Mouse (Mus musculus) forebrain, embryonic 12.5 days (tissue): Measurements from ENCODE around the gene Cdh26. TPM values are rescaled to one million over a fixed set of nuclear protein-coding genes. Genes with fewer than 3 reads are reported as not detected.
A peak's percentile ranks its signal among the peaks of the same experiment; 100 is the strongest.

Source experiments
- ATAC-seq: fragments of 200-750 bp; cut with Nextera tagmentation; 2 replicates; pipeline ENCODE4 v1.8.0; 2017; ENCODE audit warnings: moderate TSS enrichment; ENCODE audit not compliant: low FRiP score
- H3K27ac ChIP-seq: fragments of 300-500 bp; sonication (generic); 2 replicates; pipeline ENCODE4 v1.5.1; 2016; ENCODE audit warnings: mild to moderate bottlenecking
- H3K27me3 ChIP-seq: fragments of 300-500 bp; sonication (generic); 2 replicates; pipeline ENCODE4 v1.6.1; 2016; ENCODE audit warnings: mild to moderate bottlenecking
- H3K36me3 ChIP-seq: fragments of 300-500 bp; sonication (generic); replicated peaks from 2 replicates; pipeline ENCODE4 v1.6.1; 2016; ENCODE audit warnings: mild to moderate bottlenecking
- H3K4me1 ChIP-seq: fragments of 300-500 bp; sonication (generic); 2 replicates; pipeline ENCODE4 v1.6.1; 2016
- H3K4me2 ChIP-seq: fragments of 300-500 bp; sonication (generic); 2 replicates; pipeline ENCODE4 v1.6.1; 2016; ENCODE audit warnings: mild to moderate bottlenecking, moderate library complexity
- H3K4me3 ChIP-seq: fragments of 300-500 bp; sonication (generic); replicated peaks from 2 replicates; pipeline ENCODE4 v1.5.1; 2016; ENCODE audit warnings: mild to moderate bottlenecking
- H3K9ac ChIP-seq: fragments of 300-500 bp; sonication (generic); 2 replicates; pipeline ENCODE4 v1.6.1; 2016; ENCODE audit warnings: mild to moderate bottlenecking
- H3K9me3 ChIP-seq: fragments of 300-500 bp; sonication (generic); 2 replicates; pipeline ENCODE4 v1.6.1; 2016
- WGBS: fragments of 180-500 bp; shearing (Covaris S2); methylation state at CpG from one replicate; pipeline ENCODE4 v1.1.7; 2016; 5-methylcytosine and 5-hydroxymethylcytosine counted together
- polyA plus RNA-seq: library from polyadenylated mRNA; unstranded; fragments of >200 nt; fragmentation: Nextera tagmentation; extraction: Ambion mirVana; gene quantifications from 2 replicates; pipeline ENCODE4 v1.2.1, GENCODE M21; 2016

Gene Cdh26
- polyA plus RNA-seq, 1 experiment from 2014 or later = 0.40 TPM

DNA sequence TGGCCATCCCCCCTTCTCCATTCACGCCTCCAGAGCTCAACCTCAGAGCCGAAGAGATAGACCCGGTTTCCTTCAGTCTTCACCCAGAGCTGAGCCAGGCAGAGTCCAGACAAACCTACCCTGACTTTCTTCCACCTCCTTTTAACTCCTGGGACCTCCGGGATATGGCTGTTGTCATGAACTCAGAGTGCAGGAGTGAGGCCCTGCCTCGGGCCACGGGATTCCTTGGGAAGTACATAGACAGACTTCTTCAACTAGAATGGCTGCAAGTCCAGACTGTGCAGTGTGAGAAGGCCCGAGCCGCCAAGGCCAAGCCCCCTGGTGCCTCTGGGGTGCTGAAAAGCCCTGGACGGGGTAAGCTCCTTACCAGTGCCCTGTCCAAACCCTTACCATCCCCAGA is 9.8 kb upstream of the Cdh26 start:
- Histone ChIP-seq H3K4me1 (no peaks in the 10 kb centered on the region; the same call in 1 of the 2 replicates), H3K4me2 (no peak overlapping the region), H3K27ac (no peak overlapping the region), H3K27me3 (no peaks in the 10 kb centered on the region), H3K9me3 (no peaks in the 10 kb centered on the region), H3K36me3 (no peaks in the 10 kb centered on the region), H3K9ac (no peak overlapping the region), H3K4me3 (no peak overlapping the region)
- no peak for ATAC-seq
- WGBS = 82% methylated on average over 9 of the region's 9 CpGs

DNA sequence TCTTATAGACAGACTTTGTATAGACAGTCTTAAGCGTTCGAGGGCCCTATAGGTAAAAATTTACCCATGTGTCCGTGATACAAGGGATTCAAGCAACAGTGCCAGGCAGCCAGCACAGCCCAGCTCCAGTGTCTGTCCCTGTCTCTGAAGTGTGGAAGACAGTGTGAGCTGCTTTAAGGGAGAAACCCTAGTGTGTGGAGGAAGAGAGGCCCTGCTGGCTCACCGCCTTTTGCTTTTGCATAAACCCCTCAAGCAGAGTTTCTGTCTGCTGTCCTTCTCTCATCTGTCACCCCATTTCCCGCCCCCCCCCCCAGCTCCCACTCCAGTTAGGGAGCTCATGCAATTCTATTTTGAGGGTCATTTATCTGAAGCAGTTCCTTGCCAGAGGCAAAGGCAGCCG is 8.7 kb upstream of the Cdh26 start:
- Histone ChIP-seq H3K4me1 (no peaks in the 10 kb centered on the region; the same call in 1 of the 2 replicates), H3K4me2 (no peak overlapping the region), H3K36me3 (no peaks in the 10 kb centered on the region), H3K27me3 (0 out of 2 replicates have a peak, but pooled peaks cover 3% of the 10 kb centered on the region), H3K9ac (no peak overlapping the region), H3K27ac (no peak overlapping the region; the same call in 1 of the 2 replicates), H3K4me3 (no peak overlapping the region), H3K9me3 (no peaks in the 10 kb centered on the region)
- WGBS = 52% methylated on average over 6 of the region's 6 CpGs
- no peak for ATAC-seq

DNA sequence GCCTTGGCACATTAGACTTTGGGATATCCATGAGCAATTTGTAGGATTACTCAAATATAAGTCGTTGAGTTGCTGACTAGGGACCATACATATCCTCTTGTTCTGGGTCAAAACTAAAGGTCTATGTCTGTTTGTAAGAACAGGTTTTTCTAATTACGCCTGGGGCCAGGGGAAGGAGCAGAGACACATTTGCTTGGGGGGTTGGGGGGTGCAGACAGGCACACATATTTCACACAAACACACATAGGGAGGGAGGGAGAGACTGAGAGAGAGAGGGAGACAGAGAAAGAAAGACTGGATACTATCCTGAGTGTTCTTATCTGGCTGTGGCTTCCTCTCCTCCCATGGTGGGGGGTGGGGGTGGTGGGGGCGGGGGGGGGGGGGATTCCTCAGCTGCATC is 8.1 kb upstream of the Cdh26 start:
- Histone ChIP-seq H3K4me2 (no peak overlapping the region), H3K36me3 (no peaks in the 10 kb centered on the region), H3K27ac (peak overlapping the region; percentile 13; the same call in 1 of the 2 replicates), H3K9me3 (no peaks in the 10 kb centered on the region), H3K9ac (no peak overlapping the region), H3K4me3 (no peak overlapping the region), H3K27me3 (0 out of 2 replicates have a peak, but pooled peaks cover 3% of the 10 kb centered on the region), H3K4me1 (no peaks in the 10 kb centered on the region; the same call in 1 of the 2 replicates)
- ATAC-seq = no peak
- WGBS = 73% methylated on average over 2 of the region's 3 CpGs

DNA sequence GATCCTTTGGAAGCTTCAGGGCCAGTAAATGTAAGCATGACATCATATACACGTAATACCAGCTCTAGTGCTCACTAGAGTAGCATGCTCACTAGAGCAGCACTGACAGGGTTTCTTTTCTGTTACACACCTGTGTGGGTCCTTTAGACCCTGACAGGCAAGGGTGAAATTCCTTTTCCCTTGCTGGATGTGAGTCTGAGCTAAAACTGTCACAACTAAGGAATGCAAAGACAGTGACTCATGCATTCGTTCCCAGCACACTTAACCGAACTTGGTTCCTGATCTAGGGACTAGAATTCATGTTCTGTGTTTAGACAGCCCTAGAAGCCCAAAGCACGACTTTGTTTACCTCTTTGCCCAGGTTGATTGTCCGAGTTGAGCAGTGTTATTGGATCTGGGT is 7.1 kb upstream of the Cdh26 start:
- Histone ChIP-seq H3K27ac (no peak overlapping the region), H3K36me3 (no peaks in the 10 kb centered on the region), H3K4me2 (no peak overlapping the region), H3K9me3 (no peaks in the 10 kb centered on the region), H3K27me3 (0 out of 2 replicates have a peak, but pooled peaks cover 3% of the 10 kb centered on the region), H3K4me3 (no peak overlapping the region), H3K9ac (no peak overlapping the region), H3K4me1 (no peaks in the 10 kb centered on the region; the same call in 1 of the 2 replicates)
- WGBS = 76% methylated on average over 5 of the region's 5 CpGs
- ATAC-seq = no peak

DNA sequence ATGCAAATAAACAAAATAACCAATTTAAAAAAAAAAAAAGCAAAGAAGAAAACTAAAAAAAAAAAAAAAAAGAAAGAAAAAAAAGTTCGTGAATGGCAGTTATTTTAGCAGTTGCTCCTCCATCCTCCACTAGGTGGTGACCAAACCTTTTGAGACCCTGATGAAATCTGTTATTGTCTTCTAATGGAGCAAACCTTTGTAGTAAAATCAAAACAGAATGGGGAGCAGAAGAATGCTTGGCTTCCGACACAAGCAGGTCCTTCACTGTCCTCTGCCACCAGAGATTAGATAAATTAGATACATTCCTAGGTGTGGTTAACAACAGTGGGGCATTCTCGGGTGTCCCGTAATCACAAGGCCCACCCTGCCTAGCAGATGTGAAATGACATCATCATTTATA is 4.1 kb upstream of the Cdh26 start:
- ATAC-seq = no peak
- H3K9me3 ChIP-seq = no peaks in the 10 kb centered on the region
- H3K4me3 ChIP-seq = no peak overlapping the region
- H3K9ac ChIP-seq = no peak overlapping the region
- no peak overlapping the region for H3K4me2 ChIP-seq
- H3K27ac ChIP-seq = no peak overlapping the region
- H3K36me3 ChIP-seq = no peaks in the 10 kb centered on the region
- 0 out of 2 replicates have a peak, but pooled peaks cover 3% of the 10 kb centered on the region for H3K27me3 ChIP-seq
- H3K4me1 ChIP-seq = no peaks in the 10 kb centered on the region; the same call in 1 of the 2 replicates
- WGBS = 51% methylated on average over 4 of the region's 4 CpGs

DNA sequence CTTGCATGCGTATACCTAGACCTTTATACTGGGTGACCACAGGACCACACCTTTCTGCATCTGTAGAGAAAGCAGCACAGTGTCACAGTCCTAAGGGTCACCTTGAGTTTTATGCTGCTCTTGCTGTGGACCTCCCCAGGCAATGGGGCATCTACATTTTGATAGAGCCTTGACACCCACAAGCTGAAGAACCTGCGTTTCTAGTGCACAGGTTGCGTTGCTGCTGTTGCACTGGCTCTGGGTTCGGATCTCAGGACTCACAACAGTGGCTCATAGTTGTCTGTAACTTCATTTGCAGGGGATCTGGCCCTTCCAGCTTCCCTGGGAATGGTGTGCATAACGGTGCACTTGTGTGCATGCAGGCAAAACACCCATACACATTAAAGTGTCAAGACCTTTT is 3.1 kb upstream of the Cdh26 start:
- ATAC-seq = no peak
- H3K36me3 ChIP-seq = no peaks in the 10 kb centered on the region
- WGBS = 81% methylated on average over 5 of the region's 5 CpGs
- no peak overlapping the region for H3K4me2 ChIP-seq
- H3K4me1 ChIP-seq = no peaks in the 10 kb centered on the region; the same call in 1 of the 2 replicates
- no peaks in the 10 kb centered on the region for H3K9me3 ChIP-seq
- H3K9ac ChIP-seq = no peak overlapping the region
- no peak overlapping the region for H3K4me3 ChIP-seq
- 0 out of 2 replicates have a peak, but pooled peaks cover 3% of the 10 kb centered on the region for H3K27me3 ChIP-seq
- H3K27ac ChIP-seq = no peak overlapping the region

DNA sequence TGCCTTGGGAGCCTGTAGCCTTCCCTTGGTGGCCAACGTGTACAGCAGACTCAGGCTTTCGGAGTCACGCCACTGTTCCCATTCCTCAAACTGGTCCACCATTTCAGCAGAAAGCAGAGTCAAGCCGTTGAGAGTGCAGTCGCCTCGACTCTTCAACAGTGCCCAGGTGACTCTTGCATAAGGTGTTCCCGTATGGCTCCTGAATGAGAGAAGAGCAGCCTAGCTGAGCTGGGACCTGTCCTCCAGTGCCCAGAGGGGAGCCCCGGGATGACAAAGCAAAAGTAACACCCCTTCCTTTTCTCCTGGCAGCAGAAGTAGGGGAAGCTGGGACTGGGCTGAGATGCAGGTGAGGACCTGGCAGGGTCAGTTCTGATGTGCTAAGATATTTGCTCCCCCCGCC is 2.1 kb upstream of the Cdh26 start:
- H3K4me1 ChIP-seq = no peaks in the 10 kb centered on the region
- no peak overlapping the region for H3K27ac ChIP-seq
- no peaks in the 10 kb centered on the region for H3K9me3 ChIP-seq
- 86% methylated on average over 9 of the region's 9 CpGs for WGBS
- H3K27me3 ChIP-seq = 0 out of 2 replicates have a peak, but pooled peaks cover 3% of the 10 kb centered on the region
- ATAC-seq = no peak
- H3K4me2 ChIP-seq = no peak overlapping the region
- H3K4me3 ChIP-seq = no peak overlapping the region
- H3K9ac ChIP-seq = no peak overlapping the region
- no peaks in the 10 kb centered on the region for H3K36me3 ChIP-seq

DNA sequence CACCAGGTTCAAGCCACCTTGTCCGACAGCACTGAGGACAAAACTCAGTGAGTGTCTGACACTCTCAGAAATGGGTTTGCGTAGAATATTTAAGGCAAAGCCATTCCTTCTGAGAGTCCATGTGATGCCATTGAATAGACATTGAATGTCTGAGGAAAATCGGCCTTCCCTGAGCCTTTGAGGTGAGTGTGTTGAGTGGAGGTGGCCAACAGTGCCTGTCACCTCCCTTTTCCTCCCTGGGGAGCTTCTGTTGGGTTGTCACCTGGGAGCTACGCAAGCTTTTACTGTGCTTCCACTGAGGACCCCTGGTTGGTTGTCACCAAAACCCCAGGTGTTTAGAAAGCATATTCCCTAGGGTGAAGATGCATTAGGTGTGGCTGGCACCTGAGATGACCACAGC is 1.7 kb upstream of the Cdh26 start:
- H3K4me1 ChIP-seq = no peaks in the 10 kb centered on the region
- no peaks in the 10 kb centered on the region for H3K36me3 ChIP-seq
- ATAC-seq = no peak
- H3K4me2 ChIP-seq = no peak overlapping the region
- 85% methylated on average over 4 of the region's 4 CpGs for WGBS
- no peak overlapping the region for H3K4me3 ChIP-seq
- H3K27ac ChIP-seq = no peak overlapping the region
- H3K9me3 ChIP-seq = no peaks in the 10 kb centered on the region
- 0 out of 2 replicates have a peak, but pooled peaks cover 3% of the 10 kb centered on the region for H3K27me3 ChIP-seq
- no peak overlapping the region for H3K9ac ChIP-seq

DNA sequence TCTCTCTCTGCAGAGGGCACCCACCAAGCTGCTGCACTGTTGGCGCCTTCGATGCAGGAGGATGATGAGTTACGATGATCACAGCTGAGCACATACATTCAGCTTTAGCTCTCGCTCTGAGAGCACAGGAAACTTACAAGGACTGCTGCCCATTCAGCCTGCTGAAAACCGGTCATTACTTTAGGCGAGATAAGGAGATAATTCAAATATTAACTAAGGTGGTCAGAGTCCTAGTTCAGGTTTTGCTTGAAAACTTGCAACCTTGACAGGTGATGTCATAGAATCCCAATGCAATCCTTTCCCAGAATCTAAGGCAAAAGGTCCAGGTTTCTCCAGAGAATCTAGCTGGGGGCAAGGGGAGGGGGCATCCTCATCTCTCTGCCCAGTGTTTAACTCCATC is 905 bp upstream of the Cdh26 start:
- H3K27ac ChIP-seq = no peak overlapping the region
- H3K4me3 ChIP-seq = no peak overlapping the region
- 0 out of 2 replicates have a peak, but pooled peaks cover 3% of the 10 kb centered on the region for H3K27me3 ChIP-seq
- ATAC-seq = no peak
- H3K36me3 ChIP-seq = no peaks in the 10 kb centered on the region
- no peak overlapping the region for H3K4me2 ChIP-seq
- WGBS = 88% methylated on average over 6 of the region's 6 CpGs
- no peaks in the 10 kb centered on the region for H3K4me1 ChIP-seq
- no peaks in the 10 kb centered on the region for H3K9me3 ChIP-seq
- H3K9ac ChIP-seq = no peak overlapping the region

DNA sequence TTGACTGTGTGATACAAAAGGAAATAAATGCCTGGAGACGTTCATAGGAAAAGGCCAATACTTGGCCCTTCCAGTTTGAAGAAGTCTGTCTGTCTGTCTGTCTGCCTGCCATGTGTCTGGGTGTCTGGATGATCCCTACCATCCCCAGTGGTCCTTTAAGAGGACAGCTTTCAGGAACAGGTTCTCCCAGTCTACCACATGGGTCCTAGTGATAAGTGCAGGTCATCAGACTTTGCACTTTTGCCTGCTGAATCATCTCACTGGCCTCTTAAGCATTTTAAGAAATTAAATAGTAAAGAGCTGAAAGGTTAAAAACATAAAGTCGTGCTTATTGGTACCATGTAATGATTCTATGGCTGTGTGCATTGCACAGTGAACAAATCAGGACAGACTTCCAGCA is 3.2 kb downstream of the Cdh26 start:
- Histone ChIP-seq H3K4me3 (no peak overlapping the region), H3K27ac (no peak overlapping the region), H3K27me3 (no peaks in the 10 kb centered on the region), H3K9ac (no peak overlapping the region), H3K9me3 (no peaks in the 10 kb centered on the region), H3K4me1 (no peaks in the 10 kb centered on the region), H3K36me3 (no peaks in the 10 kb centered on the region), H3K4me2 (no peak overlapping the region)
- ATAC-seq = no peak
- WGBS = 77% methylated on average over 2 of the region's 2 CpGs

DNA sequence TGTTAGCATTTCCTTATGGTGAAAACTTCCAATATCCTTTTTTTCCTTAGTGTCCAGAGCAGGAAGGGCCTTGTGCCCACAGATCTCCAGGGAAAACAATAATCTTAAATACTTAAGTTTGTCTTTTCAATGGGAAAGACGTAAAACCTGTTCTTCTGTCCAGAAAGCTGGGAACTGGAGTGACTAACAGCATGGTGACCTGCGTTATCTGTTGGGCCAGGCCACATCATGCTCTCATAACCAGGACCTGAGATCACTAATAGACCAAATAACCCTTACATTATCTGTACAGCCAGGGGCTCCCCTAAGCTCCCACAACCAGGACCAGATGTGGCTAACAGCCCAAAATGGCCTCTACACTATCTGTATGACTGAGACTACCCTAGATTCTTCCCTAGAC is 3.6 kb downstream of the Cdh26 start:
- no peak for ATAC-seq
- H3K36me3 ChIP-seq = no peaks in the 10 kb centered on the region
- H3K9ac ChIP-seq = no peak overlapping the region
- 89% methylated on average over 2 of the region's 2 CpGs for WGBS
- no peak overlapping the region for H3K27ac ChIP-seq
- no peaks in the 10 kb centered on the region for H3K27me3 ChIP-seq
- H3K9me3 ChIP-seq = no peaks in the 10 kb centered on the region
- H3K4me2 ChIP-seq = no peak overlapping the region
- H3K4me1 ChIP-seq = no peaks in the 10 kb centered on the region
- no peak overlapping the region for H3K4me3 ChIP-seq

DNA sequence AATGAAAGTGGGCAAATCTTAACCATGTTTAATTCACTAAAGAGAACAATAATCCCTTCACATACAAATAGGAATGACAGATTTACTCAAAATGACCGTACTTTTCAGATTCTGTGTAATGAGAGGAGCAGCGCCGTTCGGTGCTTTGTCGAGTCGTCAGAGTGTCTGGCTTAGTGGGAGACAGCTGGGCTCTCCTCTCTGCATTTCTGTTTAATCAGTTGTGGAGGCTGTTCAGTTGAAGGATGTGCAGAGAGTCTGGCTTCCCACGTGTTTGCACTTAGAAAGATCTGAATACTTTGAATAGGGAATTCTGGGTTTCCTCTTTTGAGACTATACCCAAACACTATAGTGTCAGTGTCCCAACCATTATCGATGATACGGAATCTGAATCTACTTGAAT is 7.0 kb downstream of the Cdh26 start:
- WGBS = 62% methylated on average over 9 of the region's 9 CpGs
- H3K36me3 ChIP-seq = no peaks in the 10 kb centered on the region
- H3K4me1 ChIP-seq = no peaks in the 10 kb centered on the region
- no peaks in the 10 kb centered on the region for H3K27me3 ChIP-seq
- no peak overlapping the region for H3K9ac ChIP-seq
- no peaks in the 10 kb centered on the region for H3K9me3 ChIP-seq
- no peak for ATAC-seq
- no peak overlapping the region for H3K4me2 ChIP-seq
- no peak overlapping the region for H3K4me3 ChIP-seq
- H3K27ac ChIP-seq = no peak overlapping the region

DNA sequence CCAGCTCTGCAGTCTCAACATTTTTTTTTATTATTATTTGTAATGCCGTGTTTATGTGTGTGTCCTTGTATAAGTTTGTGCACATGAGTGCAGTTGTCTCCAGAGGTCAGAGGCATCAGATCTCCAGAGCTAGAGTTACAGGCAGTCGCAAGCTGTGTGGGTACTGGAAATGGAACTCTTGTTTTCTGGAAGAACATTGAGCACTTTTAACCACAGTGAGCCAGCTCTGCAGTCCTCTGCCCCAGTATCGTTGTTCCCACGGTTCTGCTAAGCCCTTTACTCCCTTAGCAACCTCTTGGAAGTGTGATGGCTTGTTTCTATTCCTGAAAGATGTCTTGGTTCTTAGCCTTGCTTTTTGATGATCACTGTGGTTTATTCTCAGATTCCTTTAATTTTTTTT is 19.1 kb downstream of the Cdh26 start:
- WGBS = 85% methylated on average over 4 of the region's 4 CpGs
- Histone ChIP-seq H3K4me1 (0 out of 2 replicates have a peak, but pooled peaks cover 2% of the 10 kb centered on the region), H3K9ac (no peak overlapping the region)

More for the DNA sequence above, 19.1 kb downstream of the Cdh26 start:
- no peaks in the 10 kb centered on the region for H3K27me3 ChIP-seq
- no peak overlapping the region for H3K4me2 ChIP-seq
- H3K27ac ChIP-seq = no peak overlapping the region
- no peaks in the 10 kb centered on the region for H3K36me3 ChIP-seq
- no peaks in the 10 kb centered on the region for H3K9me3 ChIP-seq
- H3K4me3 ChIP-seq = no peak overlapping the region
- ATAC-seq = no peak
